Mouse (Mus musculus) urinary bladder, postnatal 25 days (tissue): ENCODE data around the gene Myt1l.

ENCODE experiments used
- DNase-seq: peaks from one replicate; pipeline ENCODE4 v3.0.0; 2022; ENCODE audit warnings: low spot score

The Myt1l gene

DNA sequence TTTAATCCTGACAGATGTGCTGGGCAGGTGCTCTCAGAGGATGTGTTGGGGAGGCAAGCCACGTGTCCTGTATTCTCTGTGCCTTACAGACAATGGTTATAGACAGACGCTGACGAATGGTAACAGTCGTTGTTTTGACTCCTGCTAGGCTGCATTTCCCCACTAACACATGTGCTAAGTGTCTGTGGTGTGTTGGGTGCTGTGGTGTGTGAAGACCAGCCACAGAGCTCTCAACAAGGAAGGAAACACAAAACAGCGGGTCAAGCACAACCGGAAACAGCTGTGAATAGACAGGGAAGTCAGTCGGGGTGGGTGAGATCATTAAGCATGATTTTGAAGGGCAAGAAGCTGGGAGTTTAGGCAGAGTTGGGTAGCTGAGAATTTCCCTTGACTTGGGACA lies 41.1 kb downstream of the Myt1l start:
- DNase-seq, result no peak

DNA sequence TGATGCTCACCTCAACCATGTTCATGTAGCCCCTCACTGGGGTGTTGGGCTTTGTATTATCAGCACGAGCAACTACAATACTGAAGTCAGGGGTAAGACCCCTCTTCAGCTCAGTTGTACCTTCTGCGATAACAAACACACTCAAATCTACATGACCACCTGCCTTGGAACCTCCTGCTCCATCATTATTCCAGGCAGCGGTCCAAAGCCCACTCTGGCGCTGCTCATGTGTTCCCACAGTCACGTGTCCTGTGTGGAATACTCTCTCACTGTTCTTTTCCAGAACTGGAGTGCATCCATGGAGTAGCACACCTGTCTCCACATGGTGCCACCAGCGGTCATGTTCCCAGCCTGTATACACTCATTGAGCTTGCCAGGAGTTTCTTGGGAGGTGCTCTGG lies 42.2 kb downstream of the Myt1l start:
- DNase-seq, result no peak

- DNase-seq, result no peak
Measured at GRCm38 (mm10) chr12:29571613-29572012, 43.4 kb downstream of the Myt1l start.

- no peak for DNase-seq
Measured at GRCm38 (mm10) chr12:29593787-29594186, 65.6 kb downstream of the Myt1l start.

DNA sequence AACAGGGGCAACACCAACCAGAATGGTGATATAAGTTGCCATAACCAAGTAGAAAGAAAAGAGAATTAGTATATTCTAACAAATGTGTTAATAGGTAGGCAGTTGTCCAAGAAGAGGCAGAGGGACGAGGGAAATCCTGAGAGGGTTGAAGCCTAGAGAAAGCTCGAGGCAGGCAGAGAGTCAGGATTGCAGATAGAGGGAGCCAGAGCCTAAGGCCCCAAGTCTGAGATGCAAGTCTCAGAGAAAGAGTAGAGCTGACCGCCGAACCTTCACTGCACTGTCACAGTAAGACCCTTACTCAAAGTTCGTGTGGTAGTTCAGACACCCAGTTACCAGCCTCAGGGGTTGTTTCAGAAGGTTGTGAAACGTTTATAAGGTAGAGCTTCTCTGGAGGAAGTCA lies 71.7 kb downstream of the Myt1l start:
- DNase-seq, result no peak

GRCm38 (mm10) chr12:29601223-29601622 lies 73.0 kb downstream of the Myt1l start:
- DNase-seq, result no peak

DNA sequence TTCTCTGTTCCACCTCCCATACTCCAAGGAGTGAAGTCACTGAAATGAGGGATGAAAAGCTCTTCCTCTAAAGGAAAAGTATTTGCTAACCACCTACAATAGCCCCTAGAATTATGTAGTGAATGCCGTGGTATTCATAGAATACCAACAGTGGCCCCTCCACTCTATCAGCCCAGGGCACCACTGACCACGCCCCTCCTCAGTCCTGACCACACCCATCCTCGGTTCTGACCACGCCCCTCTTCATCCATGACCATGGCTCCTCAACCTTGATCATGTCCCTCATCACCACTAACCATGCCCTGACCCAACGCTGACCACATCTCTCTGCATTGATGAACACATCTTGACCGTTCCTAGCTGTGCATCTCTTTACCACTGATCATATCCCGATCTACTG lies 76.5 kb downstream of the Myt1l start:
- no peak for DNase-seq

- no peak for DNase-seq
Measured at GRCm38 (mm10) chr12:29605124-29605523, 76.9 kb downstream of the Myt1l start.

DNA sequence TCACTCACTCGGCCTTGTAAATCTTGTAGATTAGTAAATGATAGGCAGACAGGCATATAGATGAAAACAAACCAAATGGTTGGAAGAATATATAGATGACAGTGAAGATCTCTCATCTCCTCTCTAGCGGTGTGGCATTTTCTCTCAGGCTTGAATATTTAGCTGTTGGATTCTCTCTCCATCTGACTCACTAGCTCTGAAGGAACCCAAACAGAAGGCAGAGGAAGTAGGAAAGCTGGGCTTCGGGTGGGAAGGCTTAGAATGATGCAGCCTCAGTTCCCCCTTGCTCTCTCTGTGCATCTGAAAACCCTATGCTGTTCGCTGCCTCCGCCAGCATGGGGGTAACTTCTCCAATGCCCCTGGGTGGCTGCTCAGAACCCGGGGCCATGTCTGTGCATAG lies 78.0 kb downstream of the Myt1l start:
- DNase-seq, result no peak

DNA sequence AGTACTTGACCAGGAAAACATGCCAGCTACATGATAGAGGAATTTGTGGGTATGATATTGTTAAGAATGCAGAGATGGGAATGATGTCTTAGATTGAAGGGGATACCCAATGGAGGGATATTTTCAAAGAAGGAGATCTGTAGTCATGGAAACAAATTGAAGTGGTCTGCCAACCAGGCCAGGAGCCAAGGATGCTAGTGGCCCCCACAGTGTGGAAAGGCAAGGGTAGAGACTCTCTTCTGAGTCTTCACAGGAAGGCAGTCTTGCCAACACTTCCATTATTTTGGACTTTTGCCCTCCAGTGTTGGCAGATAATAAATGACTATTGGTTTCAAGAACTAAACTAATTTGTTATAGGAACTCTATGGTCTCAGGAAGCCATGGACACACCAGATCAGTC lies 89.6 kb downstream of the Myt1l start:
- DNase-seq, result no peak

DNA sequence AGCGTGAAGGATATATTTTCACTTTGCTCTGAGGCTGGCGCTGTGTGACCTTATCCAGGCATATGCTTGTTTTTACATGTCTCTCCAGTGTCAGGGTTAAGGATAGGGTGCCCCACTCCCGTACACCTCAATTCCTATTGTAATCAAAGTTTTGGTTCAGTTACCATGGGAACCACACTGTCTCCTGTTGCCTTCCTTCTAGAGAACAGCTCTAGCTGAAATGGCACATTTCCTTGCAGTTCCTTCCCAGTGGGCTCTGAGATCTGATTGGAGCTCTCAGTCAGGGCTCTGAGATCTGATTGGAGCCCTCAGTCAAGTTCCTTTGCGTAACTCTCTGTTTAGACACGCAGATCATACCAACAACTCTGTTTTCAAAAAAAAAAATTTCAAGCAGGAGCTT lies 93.3 kb downstream of the Myt1l start:
- no peak for DNase-seq

- DNase-seq, result no peak
Measured at GRCm38 (mm10) chr12:29627956-29628750, 100.0 kb downstream of the Myt1l start.

- DNase-seq, result no peak
Measured at GRCm38 (mm10) chr12:29629875-29630538, 101.8 kb downstream of the Myt1l start.

DNA sequence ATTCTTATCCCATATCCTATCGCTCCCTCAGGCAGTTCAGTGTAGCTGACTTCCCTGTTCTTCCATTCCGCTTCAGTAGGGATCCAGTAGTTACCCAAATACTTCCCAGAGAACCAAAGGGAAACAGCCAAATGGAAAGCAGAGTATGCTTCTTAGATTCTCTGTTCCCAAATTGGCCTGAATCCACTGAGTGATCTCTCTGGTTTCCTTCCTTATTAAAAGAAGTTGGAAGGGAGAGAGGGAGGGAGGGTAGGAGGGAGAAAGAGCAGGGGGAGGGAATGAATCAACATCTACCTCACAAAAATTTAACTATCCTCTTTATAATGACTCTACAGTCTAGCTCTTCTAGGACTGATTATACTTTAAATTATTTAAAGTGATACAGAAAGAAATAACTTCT lies 106.3 kb downstream of the Myt1l start:
- no peak for DNase-seq

DNA sequence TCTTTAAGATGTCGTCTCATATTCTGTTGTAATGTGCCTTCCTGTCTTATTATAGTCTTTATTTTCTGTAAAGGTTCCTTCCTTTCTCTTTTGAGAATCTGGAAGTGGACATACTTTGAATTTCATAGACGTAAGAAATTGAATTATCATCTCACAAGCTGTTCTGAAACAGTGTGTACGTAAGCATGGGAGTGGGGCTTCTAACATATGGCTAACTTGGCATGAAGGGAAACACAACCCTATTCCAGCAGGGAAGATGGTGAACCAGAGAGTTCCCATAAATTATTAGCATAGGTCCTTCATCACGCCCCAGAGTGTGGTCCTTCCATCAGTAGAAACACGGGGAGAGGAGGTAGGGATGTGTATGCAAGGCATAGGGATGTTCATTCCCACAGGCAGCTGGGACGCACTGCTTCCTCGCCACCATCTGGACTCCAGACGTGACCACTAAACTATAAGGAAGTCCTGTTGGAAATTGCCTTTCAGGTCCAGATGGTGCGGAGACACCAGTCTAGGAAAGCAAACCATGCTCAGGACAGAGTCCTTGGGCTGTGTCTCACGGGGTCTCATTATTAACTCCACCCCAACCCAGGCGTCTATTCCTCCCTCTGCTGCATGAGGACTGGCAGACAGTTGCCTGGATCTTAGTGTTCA lies 111.5 kb downstream of the Myt1l start:
- DNase-seq, result no peak

DNA sequence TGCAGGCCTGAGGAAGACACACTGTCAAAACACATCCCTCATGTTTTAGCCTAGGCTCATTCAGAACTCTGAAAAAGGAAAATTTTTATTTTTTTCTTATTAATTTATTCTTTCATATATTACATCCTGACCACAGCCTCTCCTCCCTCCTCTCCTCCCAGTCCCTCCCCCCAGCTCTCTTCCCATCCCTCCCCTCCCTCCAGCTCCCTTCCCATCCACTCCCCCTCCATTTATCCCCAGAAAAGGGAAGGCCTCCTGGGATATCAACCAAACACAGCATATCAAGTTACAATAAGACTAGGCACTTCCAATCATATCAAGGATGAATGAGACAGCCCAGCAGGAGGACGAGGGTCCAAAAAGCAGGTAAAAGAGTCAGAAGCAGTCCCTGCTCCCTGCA lies 112.0 kb downstream of the Myt1l start:
- DNase-seq, result no peak

DNA sequence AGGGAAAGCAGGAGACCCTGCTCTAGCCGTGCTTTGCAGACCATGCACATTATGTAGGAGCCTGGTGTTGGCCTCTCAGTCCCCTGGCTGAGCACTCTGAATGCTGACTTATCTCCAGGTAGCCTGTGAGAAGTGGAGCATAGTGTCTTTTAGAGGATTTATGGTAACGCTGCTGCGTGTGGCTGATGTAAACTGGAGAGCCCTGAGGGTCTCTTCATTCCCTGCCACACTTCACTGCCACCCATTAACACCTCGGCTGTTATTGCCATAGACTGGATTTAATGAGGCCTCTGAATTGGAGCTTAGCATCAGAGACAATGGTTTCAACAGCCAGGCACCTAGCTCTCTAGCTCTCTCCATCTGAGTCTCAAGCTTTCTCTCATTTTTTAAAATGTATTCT lies 114.7 kb downstream of the Myt1l start:
- no peak for DNase-seq

- no peak for DNase-seq
Measured at GRCm38 (mm10) chr12:29644091-29644490, 115.9 kb downstream of the Myt1l start.

DNA sequence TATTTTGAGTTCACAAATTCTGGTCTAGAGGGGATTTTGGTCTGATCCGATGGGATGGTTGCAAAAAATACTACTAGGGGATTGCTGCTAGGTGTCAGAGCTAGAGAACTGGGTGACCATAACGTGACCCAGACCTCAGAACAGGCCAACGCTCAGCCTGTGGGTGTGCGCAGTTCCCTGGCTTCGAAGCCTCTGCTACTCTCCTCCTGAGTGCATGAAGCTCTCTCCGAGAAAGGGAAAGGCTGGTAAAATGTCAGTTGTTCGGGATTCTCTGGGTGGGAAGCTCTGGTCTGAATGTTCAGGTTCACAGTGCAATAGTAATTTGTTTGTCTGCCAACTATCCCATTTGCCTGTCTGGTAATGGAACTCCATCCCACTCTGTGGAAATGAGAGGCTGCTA lies 116.5 kb downstream of the Myt1l start:
- DNase-seq, result no peak

DNA sequence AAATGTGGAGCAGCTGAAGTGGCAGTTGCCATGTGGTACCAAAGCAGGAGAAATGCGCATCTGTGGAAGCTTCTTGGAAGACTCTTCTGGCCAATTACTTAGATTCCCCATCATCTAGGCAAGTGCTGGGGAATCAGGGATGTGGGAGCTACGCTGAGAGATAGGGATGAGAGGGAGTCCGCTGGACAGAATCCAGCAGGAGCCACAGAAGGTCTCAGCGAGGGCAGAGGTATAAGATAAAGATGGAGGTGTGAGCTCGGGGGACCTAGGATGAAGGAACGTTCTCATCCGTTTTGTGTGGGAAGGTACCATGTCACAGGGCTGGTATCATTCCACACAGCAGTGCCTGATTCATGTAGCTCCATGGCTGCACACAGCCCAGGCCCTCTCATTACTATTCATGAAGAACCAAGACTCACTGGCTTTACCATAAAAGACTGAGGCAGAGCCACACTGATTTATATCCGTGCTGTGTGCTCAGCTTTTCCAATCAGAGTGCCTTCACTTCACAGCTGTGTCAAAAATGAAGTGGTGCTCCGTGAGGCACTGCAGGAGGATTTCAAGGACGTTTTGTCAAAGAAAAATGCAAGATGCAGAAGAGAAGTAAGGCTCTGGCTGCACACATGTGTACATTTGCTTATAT lies 121.4 kb downstream of the Myt1l start:
- DNase-seq, result no peak

DNA sequence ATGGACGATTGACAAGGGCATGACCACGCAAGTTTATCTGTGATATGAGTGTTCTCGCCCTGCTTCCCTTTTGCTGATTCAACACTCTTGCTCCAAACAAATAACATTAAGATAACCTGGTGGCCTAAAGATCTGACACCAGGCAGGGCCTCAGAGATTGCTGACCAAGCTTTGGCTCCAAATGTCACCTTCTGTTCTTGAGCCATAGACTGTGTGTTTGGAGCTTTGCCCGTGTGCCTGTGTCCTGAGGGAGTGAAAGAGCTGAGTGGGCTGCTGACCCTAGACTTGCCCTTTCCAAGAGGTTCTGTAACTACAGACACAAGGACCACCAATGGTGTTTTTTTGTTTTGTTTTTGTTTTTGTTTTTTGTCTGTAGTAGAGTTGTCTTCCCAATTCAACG lies 124.3 kb downstream of the Myt1l start:
- DNase-seq, result no peak

GRCm38 (mm10) chr12:29655197-29655632 lies 127.0 kb downstream of the Myt1l start:
- DNase-seq, result no peak

DNA sequence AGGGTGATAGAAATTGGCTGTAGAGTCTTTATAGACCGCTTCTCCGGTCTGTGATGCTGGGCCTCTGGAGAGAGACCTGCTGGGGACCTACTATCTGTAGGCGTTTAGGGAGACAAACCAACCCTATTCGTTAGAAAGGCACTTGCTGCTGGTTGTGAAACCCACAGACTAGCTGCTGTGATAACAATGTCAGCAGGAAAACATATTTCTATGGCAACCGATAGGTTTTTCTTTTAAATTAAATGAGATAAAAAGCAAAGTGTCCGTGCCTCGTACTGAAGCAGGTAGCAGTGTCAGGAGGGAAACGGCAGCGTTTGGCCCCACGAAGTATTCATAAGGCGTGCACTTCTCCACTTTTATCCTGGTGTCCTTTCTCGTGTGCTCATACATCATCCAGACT lies 127.5 kb downstream of the Myt1l start:
- DNase-seq, result no peak
